ENCODE assay signal across 11 mouse cellular contexts in genomic region chr14:88013186-88013585, GRCm38 (mm10).
"Had no signal": no experiment of that assay in that cellular context is flagged by ENCODE, and none has a peak within 500 bp of the region (broad histone marks: within the 10 kb centered on the region; RNA-seq: fewer than 3 reads in every experiment).

No protein-coding gene starts in this region.

- H3K4me1 ChIP-seq: limb, embryonic 10.5 days; liver, embryonic 15.5 days; midbrain, embryonic 13.5 days; neural tube, embryonic 12.5 days had no signal

- H3K4me3 ChIP-seq: limb, embryonic 10.5 days; liver, embryonic 15.5 days; midbrain, embryonic 13.5 days; neural tube, embryonic 12.5 days had no signal

- DNase-seq: kidney, adult 8-10 months; spleen, adult 18-20 months; thymus, adult 18-20 months; thymus, postnatal 14 days had no signal

- H3K4me2 ChIP-seq: liver, embryonic 11.5 days; liver, embryonic 15.5 days; midbrain, embryonic 13.5 days; neural tube, embryonic 12.5 days had no signal

- ATAC-seq: intestine, embryonic 16.5 days; midbrain, embryonic 13.5 days had no signal

- H3K27ac ChIP-seq: kidney, postnatal 0 days; limb, embryonic 10.5 days; liver, embryonic 15.5 days; midbrain, embryonic 13.5 days; neural tube, embryonic 12.5 days had no signal

- H3K27me3 ChIP-seq: liver, embryonic 15.5 days; midbrain, embryonic 13.5 days; neural tube, embryonic 12.5 days had no signal

- H3K36me3 ChIP-seq: limb, embryonic 10.5 days; liver, embryonic 15.5 days; midbrain, embryonic 13.5 days; neural tube, embryonic 12.5 days had no signal

- H3K9me3 ChIP-seq: limb, embryonic 10.5 days; liver, embryonic 15.5 days; midbrain, embryonic 13.5 days; neural tube, embryonic 12.5 days had no signal

- H3K9ac ChIP-seq: liver, embryonic 15.5 days; midbrain, embryonic 13.5 days; neural tube, embryonic 12.5 days had no signal
